Mouse (Mus musculus): ENCODE results near the gene Gpc6. TPM values are rescaled to one million over a fixed set of nuclear protein-coding genes. Genes with fewer than 3 reads are reported as not detected.
A peak's percentile ranks its signal among the peaks of the same experiment; 100 is the strongest.

Gene Gpc6
- polyA plus RNA-seq (2014; fragmentation: Nextera tagmentation; extraction: Ambion mirVana), result 34.9 and 37.4 TPM in 2 replicates

- ATAC-seq (replicated peaks; ENCODE audit: insufficient number of reproducible peaks, low FRiP score, low TSS enrichment, low read depth) (peak; percentile 57), DNase-seq (ENCODE audit: low spot score) (peak; percentile 95)
- no peaks in the 10 kb centered on the region for H3K36me3 ChIP-seq (replicated peaks; ENCODE audit: control insufficient read depth, insufficient read depth, low read depth, low read length)
- no peaks in the 10 kb centered on the region for H3K4me1 ChIP-seq (ENCODE audit: control insufficient read depth, insufficient read depth, low read length)
- peak within 1 kb of the TSS; percentile 98 for H3K9ac ChIP-seq (replicated peaks; ENCODE audit: low read length)
- H3K27me3 ChIP-seq (ENCODE audit: control insufficient read depth, insufficient read depth, low read length), result no peaks in the 10 kb centered on the region
- peak within 1 kb of the TSS; percentile 98 for H3K27ac ChIP-seq (replicated peaks; ENCODE audit: low read depth, low read length)
- peak within 1 kb of the TSS; percentile 66 for H3K4me2 ChIP-seq (ENCODE audit: low read depth, low read length)
- H3K4me3 ChIP-seq (ENCODE audit: low read depth, low read length), result peak within 1 kb of the TSS; percentile 88
- no peaks in the 10 kb centered on the region for H3K9me3 ChIP-seq (replicated peaks; ENCODE audit: control insufficient read depth, low read length)
- WGBS, result under 1% methylated on average over 38 of the region's 38 CpGs
Observed at GRCm38 (mm10) chr14:116924876-116925601, at the start of gene Gpc6. Gpc6 (plus strand) TSS chr14:116925315.

GRCm38 (mm10) chr14:116882480-116883044 lies 42.6 kb upstream of the Gpc6 start:
- no peak overlapping the region for H3K4me2 ChIP-seq (ENCODE audit: low read depth, low read length)
- H3K36me3 ChIP-seq (replicated peaks; ENCODE audit: control insufficient read depth, insufficient read depth, low read depth, low read length), result no peaks in the 10 kb centered on the region
- no peak overlapping the region for H3K4me3 ChIP-seq (ENCODE audit: low read depth, low read length)
- DNase-seq (ENCODE audit: low spot score) (no peak), ATAC-seq (replicated peaks; ENCODE audit: insufficient number of reproducible peaks, low FRiP score, low TSS enrichment, low read depth) (no peak)
- H3K9ac ChIP-seq (replicated peaks; ENCODE audit: low read length), result no peak overlapping the region
- H3K4me1 ChIP-seq (ENCODE audit: control insufficient read depth, insufficient read depth, low read length), result no peaks in the 10 kb centered on the region
- H3K9me3 ChIP-seq (replicated peaks; ENCODE audit: control insufficient read depth, low read length), result no peaks in the 10 kb centered on the region
- no peaks in the 10 kb centered on the region for H3K27me3 ChIP-seq (ENCODE audit: control insufficient read depth, insufficient read depth, low read length)
- no peak overlapping the region for H3K27ac ChIP-seq (replicated peaks; ENCODE audit: low read depth, low read length)
- 63% methylated on average over 7 of the region's 7 CpGs for WGBS

GRCm38 (mm10) chr14:116894316-116894715 lies 30.8 kb upstream of the Gpc6 start:
- DNase-seq (ENCODE audit: low spot score) (no peak), ATAC-seq (replicated peaks; ENCODE audit: insufficient number of reproducible peaks, low FRiP score, low TSS enrichment, low read depth) (no peak)
- H3K4me2 ChIP-seq (ENCODE audit: low read depth, low read length), result no peak overlapping the region
- H3K36me3 ChIP-seq (replicated peaks; ENCODE audit: control insufficient read depth, insufficient read depth, low read depth, low read length), result no peaks in the 10 kb centered on the region
- H3K4me3 ChIP-seq (ENCODE audit: low read depth, low read length), result no peak overlapping the region
- no peaks in the 10 kb centered on the region for H3K4me1 ChIP-seq (ENCODE audit: control insufficient read depth, insufficient read depth, low read length)
- no peaks in the 10 kb centered on the region for H3K9me3 ChIP-seq (replicated peaks; ENCODE audit: control insufficient read depth, low read length)
- H3K27ac ChIP-seq (replicated peaks; ENCODE audit: low read depth, low read length), result no peak overlapping the region
- 77% methylated on average over 3 of the region's 3 CpGs for WGBS
- no peak overlapping the region for H3K9ac ChIP-seq (replicated peaks; ENCODE audit: low read length)
- H3K27me3 ChIP-seq (ENCODE audit: control insufficient read depth, insufficient read depth, low read length), result no peaks in the 10 kb centered on the region

GRCm38 (mm10) chr14:116897971-116898370 lies 27.1 kb upstream of the Gpc6 start:
- Histone ChIP-seq H3K9me3 (replicated peaks; ENCODE audit: control insufficient read depth, low read length) (no peaks in the 10 kb centered on the region), H3K4me1 (ENCODE audit: control insufficient read depth, insufficient read depth, low read length) (no peaks in the 10 kb centered on the region), H3K4me2 (ENCODE audit: low read depth, low read length) (no peak overlapping the region), H3K27me3 (ENCODE audit: control insufficient read depth, insufficient read depth, low read length) (no peaks in the 10 kb centered on the region), H3K9ac (replicated peaks; ENCODE audit: low read length) (no peak overlapping the region), H3K4me3 (ENCODE audit: low read depth, low read length) (no peak overlapping the region), H3K27ac (replicated peaks; ENCODE audit: low read depth, low read length) (no peak overlapping the region), H3K36me3 (replicated peaks; ENCODE audit: control insufficient read depth, insufficient read depth, low read depth, low read length) (no peaks in the 10 kb centered on the region)
- WGBS, result 61% methylated on average over 1 of the region's 1 CpGs
- no peak for DNase-seq (ENCODE audit: low spot score)
- ATAC-seq (replicated peaks; ENCODE audit: insufficient number of reproducible peaks, low FRiP score, low TSS enrichment, low read depth), result no peak

GRCm38 (mm10) chr14:116911768-116912167 lies 13.3 kb upstream of the Gpc6 start:
- H3K36me3 ChIP-seq (replicated peaks; ENCODE audit: control insufficient read depth, insufficient read depth, low read depth, low read length), result no peaks in the 10 kb centered on the region
- no peak overlapping the region for H3K4me3 ChIP-seq (ENCODE audit: low read depth, low read length)
- 76% methylated on average over 1 of the region's 1 CpGs for WGBS
- no peak overlapping the region for H3K4me2 ChIP-seq (ENCODE audit: low read depth, low read length)
- no peaks in the 10 kb centered on the region for H3K4me1 ChIP-seq (ENCODE audit: control insufficient read depth, insufficient read depth, low read length)
- ATAC-seq (replicated peaks; ENCODE audit: insufficient number of reproducible peaks, low FRiP score, low TSS enrichment, low read depth) (no peak), DNase-seq (ENCODE audit: low spot score) (no peak)
- no peak overlapping the region for H3K27ac ChIP-seq (replicated peaks; ENCODE audit: low read depth, low read length)
- H3K9ac ChIP-seq (replicated peaks; ENCODE audit: low read length), result no peak overlapping the region
- H3K9me3 ChIP-seq (replicated peaks; ENCODE audit: control insufficient read depth, low read length), result no peaks in the 10 kb centered on the region
- no peaks in the 10 kb centered on the region for H3K27me3 ChIP-seq (ENCODE audit: control insufficient read depth, insufficient read depth, low read length)

GRCm38 (mm10) chr14:116916874-116917273 lies 8.2 kb upstream of the Gpc6 start:
- Histone ChIP-seq H3K27ac (replicated peaks; ENCODE audit: low read depth, low read length) (no peak overlapping the region), H3K9ac (replicated peaks; ENCODE audit: low read length) (no peak overlapping the region), H3K4me2 (ENCODE audit: low read depth, low read length) (no peak overlapping the region), H3K36me3 (replicated peaks; ENCODE audit: control insufficient read depth, insufficient read depth, low read depth, low read length) (no peaks in the 10 kb centered on the region), H3K4me3 (ENCODE audit: low read depth, low read length) (no peak overlapping the region), H3K9me3 (replicated peaks; ENCODE audit: control insufficient read depth, low read length) (no peaks in the 10 kb centered on the region), H3K4me1 (ENCODE audit: control insufficient read depth, insufficient read depth, low read length) (no peaks in the 10 kb centered on the region), H3K27me3 (ENCODE audit: control insufficient read depth, insufficient read depth, low read length) (no peaks in the 10 kb centered on the region)
- ATAC-seq (replicated peaks; ENCODE audit: insufficient number of reproducible peaks, low FRiP score, low TSS enrichment, low read depth) (no peak), DNase-seq (ENCODE audit: low spot score) (peak; percentile 26)
- 30% methylated on average over 6 of the region's 6 CpGs for WGBS

GRCm38 (mm10) chr14:116924266-116924665 lies 849 bp upstream of the Gpc6 start:
- 24% methylated on average over 2 of the region's 2 CpGs for WGBS
- Histone ChIP-seq H3K27me3 (ENCODE audit: control insufficient read depth, insufficient read depth, low read length) (no peaks in the 10 kb centered on the region), H3K9ac (replicated peaks; ENCODE audit: low read length) (no peak overlapping the region), H3K27ac (replicated peaks; ENCODE audit: low read depth, low read length) (no peak overlapping the region), H3K4me3 (ENCODE audit: low read depth, low read length) (no peak overlapping the region; the same call in 1 of the 2 replicates), H3K4me2 (ENCODE audit: low read depth, low read length) (no peak overlapping the region), H3K36me3 (replicated peaks; ENCODE audit: control insufficient read depth, insufficient read depth, low read depth, low read length) (no peaks in the 10 kb centered on the region), H3K9me3 (replicated peaks; ENCODE audit: control insufficient read depth, low read length) (no peaks in the 10 kb centered on the region), H3K4me1 (ENCODE audit: control insufficient read depth, insufficient read depth, low read length) (no peaks in the 10 kb centered on the region)
- peak; percentile 21 for DNase-seq (ENCODE audit: low spot score)
- ATAC-seq (replicated peaks; ENCODE audit: insufficient number of reproducible peaks, low FRiP score, low TSS enrichment, low read depth), result no peak

GRCm38 (mm10) chr14:116925691-116926403 lies 732 bp downstream of the Gpc6 start:
- Histone ChIP-seq H3K9me3 (replicated peaks; ENCODE audit: control insufficient read depth, low read length) (no peaks in the 10 kb centered on the region), H3K4me3 (ENCODE audit: low read depth, low read length) (peak overlapping the region; percentile 88), H3K4me2 (ENCODE audit: low read depth, low read length) (peak overlapping the region; percentile 66), H3K9ac (replicated peaks; ENCODE audit: low read length) (peak overlapping the region; percentile 98), H3K27ac (replicated peaks; ENCODE audit: low read depth, low read length) (peak overlapping the region; percentile 98), H3K27me3 (ENCODE audit: control insufficient read depth, insufficient read depth, low read length) (no peaks in the 10 kb centered on the region), H3K4me1 (ENCODE audit: control insufficient read depth, insufficient read depth, low read length) (no peaks in the 10 kb centered on the region), H3K36me3 (replicated peaks; ENCODE audit: control insufficient read depth, insufficient read depth, low read depth, low read length) (no peaks in the 10 kb centered on the region)
- under 1% methylated on average over 58 of the region's 58 CpGs for WGBS
- ATAC-seq (replicated peaks; ENCODE audit: insufficient number of reproducible peaks, low FRiP score, low TSS enrichment, low read depth), result peak; percentile 55
- DNase-seq (ENCODE audit: low spot score), result peak; percentile 70

Measured in embryonic facial prominence, embryonic 11.5 days (tissue).